Mouse (Mus musculus) spleen, adult 2 months (tissue): Measurements from ENCODE around the gene Otop2. TPM values are rescaled to one million over a fixed set of nuclear protein-coding genes. Genes with fewer than 3 reads are reported as not detected.

Experiments
- DNase-seq, 2 experiments: peaks; one replicate each; pipeline versions ENCODE4 v3.0.0 to v3.0.0-alpha.2; 2012 to 2021; ENCODE audit warnings: low spot score in 2 of 2, low read depth in 1 of 2
- H3K27ac ChIP-seq: fragments of 200-500 bp; 2 replicates; pipeline ENCODE4 v1.5.1; 2012; ENCODE audit warnings: low read length, inconsistent platforms; ENCODE audit not compliant: insufficient read depth
- H3K27me3 ChIP-seq: fragments of 200-500 bp; 2 replicates; pipeline ENCODE4 v1.6.1; 2012; ENCODE audit warnings: mild to moderate bottlenecking, moderate library complexity, low read length, inconsistent platforms; ENCODE audit not compliant: control insufficient read depth, insufficient read depth
- H3K36me3 ChIP-seq: fragments of 200-500 bp; 2 replicates; pipeline ENCODE4 v1.6.1; 2012; ENCODE audit warnings: mild to moderate bottlenecking, low read length, inconsistent platforms; ENCODE audit not compliant: control insufficient read depth, insufficient read depth
- H3K4me1 ChIP-seq: fragments of 200-500 bp; 2 replicates; pipeline ENCODE4 v1.6.1; 2011; ENCODE audit warnings: inconsistent platforms; ENCODE audit not compliant: control insufficient read depth, insufficient read depth, insufficient read length
- H3K4me3 ChIP-seq: fragments of 200-500 bp; 2 replicates; pipeline ENCODE4 v1.5.1; 2011; ENCODE audit warnings: mild to moderate bottlenecking, inconsistent platforms; ENCODE audit not compliant: insufficient read depth, insufficient read length; ENCODE audit errors: extremely low read depth
- CTCF ChIP-seq: fragments of 200-500 bp; IDR thresholded peaks from 2 replicates; pipeline ENCODE4 v1.5.1; 2011; ENCODE audit warnings: mild to moderate bottlenecking, inconsistent platforms; ENCODE audit not compliant: insufficient read depth, insufficient read length, insufficient replicate concordance; ENCODE audit errors: extremely low read depth
- POLR2A ChIP-seq: fragments of 200-500 bp; IDR thresholded peaks from 2 replicates; pipeline ENCODE4 v1.6.1; 2011; ENCODE audit warnings: low read depth, low read length, inconsistent platforms
- WGBS: fragments of 180-500 bp; shearing (Covaris S2); methylation state at CpG from one replicate; pipeline ENCODE4 v1.1.7; 2018; 5-methylcytosine and 5-hydroxymethylcytosine counted together
- polyA plus RNA-seq: library from polyadenylated mRNA; depleted of rRNA; stranded (reverse); fragments of >200 nt; gene quantifications from 2 replicates; pipeline ENCODE4 v1.2.3, GENCODE M21; 2012

Gene Otop2
- polyA plus RNA-seq, 1 experiment, result not detected

GRCm38 (mm10) chr11:115275954-115276353 is 31.0 kb upstream of the Otop2 start:
- WGBS, result 55% methylated on average over 3 of the region's 3 CpGs

GRCm38 (mm10) chr11:115276780-115277603 is 30.0 kb upstream of the Otop2 start, which contains the start of gene Fdxr:
Fdxr (minus strand) TSS chr11:115277050.
- H3K4me3 ChIP-seq, result peak within 1 kb of the TSS; percentile 79
- peaks cover 14% of the 10 kb centered on the region; the same call in 1 of the 2 replicates for H3K4me1 ChIP-seq
- under 1% methylated on average over 42 of the region's 42 CpGs for WGBS
- peak; percentile 97 for TF ChIP-seq POLR2A
- TF ChIP-seq CTCF, result no peak
- DNase-seq, result peak; percentile 99 to 100
- peak within 1 kb of the TSS; percentile 89 for H3K27ac ChIP-seq
- no peaks in the 10 kb centered on the region for H3K27me3 ChIP-seq
- H3K36me3 ChIP-seq, result no peaks in the 10 kb centered on the region; the same call in 1 of the 2 replicates

More at GRCm38 (mm10) chr11:115275954-115276353, 31.0 kb upstream of the Otop2 start:
- H3K36me3 ChIP-seq, result peaks cover 5% of the 10 kb centered on the region; the same call in 1 of the 2 replicates
- no peak overlapping the region for H3K27ac ChIP-seq
- TF ChIP-seq CTCF (no peak), POLR2A (no peak)
- no peak for DNase-seq
- H3K4me3 ChIP-seq, result no peak overlapping the region
- H3K4me1 ChIP-seq, result peaks cover 14% of the 10 kb centered on the region; the same call in 1 of the 2 replicates
- H3K27me3 ChIP-seq, result no peaks in the 10 kb centered on the region

- H3K4me1 ChIP-seq, result peaks cover 14% of the 10 kb centered on the region; the same call in 1 of the 2 replicates
- WGBS, result 14% methylated on average over 7 of the region's 7 CpGs
Measured at GRCm38 (mm10) chr11:115277604-115277975, 29.4 kb upstream of the Otop2 start.

GRCm38 (mm10) chr11:115278176-115278575 is 28.8 kb upstream of the Otop2 start:
- Histone ChIP-seq H3K36me3 (no peaks in the 10 kb centered on the region), H3K4me3 (no peak overlapping the region), H3K27ac (no peak overlapping the region), H3K4me1 (peaks cover 14% of the 10 kb centered on the region; the same call in 1 of the 2 replicates), H3K27me3 (no peaks in the 10 kb centered on the region)
- WGBS, result 85% methylated on average over 6 of the region's 6 CpGs
- TF ChIP-seq CTCF, result no peak
- TF ChIP-seq POLR2A, result no peak
- DNase-seq, result no peak

More at GRCm38 (mm10) chr11:115277604-115277975, 29.4 kb upstream of the Otop2 start:
- peak overlapping the region; percentile 76 for H3K4me3 ChIP-seq
- no peak for TF ChIP-seq POLR2A
- H3K27ac ChIP-seq, result peak overlapping the region; percentile 88
- H3K27me3 ChIP-seq, result no peaks in the 10 kb centered on the region
- DNase-seq, result no peak
- H3K36me3 ChIP-seq, result no peaks in the 10 kb centered on the region

- H3K4me1 ChIP-seq, result peaks cover 14% of the 10 kb centered on the region; the same call in 1 of the 2 replicates
- no peaks in the 10 kb centered on the region for H3K36me3 ChIP-seq
- 70% methylated on average over 1 of the region's 1 CpGs for WGBS
- no peak overlapping the region for H3K4me3 ChIP-seq
- H3K27me3 ChIP-seq, result no peaks in the 10 kb centered on the region
- DNase-seq, result no peak
- H3K27ac ChIP-seq, result no peak overlapping the region
- no peak for TF ChIP-seq POLR2A
- TF ChIP-seq CTCF, result no peak
Measured at GRCm38 (mm10) chr11:115279726-115280125, 27.2 kb upstream of the Otop2 start.

GRCm38 (mm10) chr11:115282295-115282694 is 24.7 kb upstream of the Otop2 start:
- 94% methylated on average over 8 of the region's 8 CpGs for WGBS
- no peak for TF ChIP-seq CTCF
- no peak for TF ChIP-seq POLR2A
- Histone ChIP-seq H3K27ac (no peak overlapping the region), H3K36me3 (no peaks in the 10 kb centered on the region), H3K4me1 (no peaks in the 10 kb centered on the region; the same call in 1 of the 2 replicates), H3K4me3 (no peak overlapping the region), H3K27me3 (no peaks in the 10 kb centered on the region)
- no peak for DNase-seq
